Mouse (Mus musculus) ES-E14 (cell line): ENCODE results near the gene F10.

Source experiments
- HCFC1 ChIP-seq: IDR thresholded peaks from 2 replicates; pipeline ENCODE4 v1.6.1; 2012; ENCODE audit warnings: low read length, inconsistent platforms, borderline replicate concordance; ENCODE audit not compliant: insufficient read depth
- MAFK ChIP-seq: IDR thresholded peaks from 2 replicates; pipeline ENCODE4 v1.6.1; 2014; ENCODE audit warnings: mild to moderate bottlenecking, low read depth, low read length, inconsistent platforms; ENCODE audit not compliant: insufficient read depth
- ZC3H11A ChIP-seq: IDR thresholded peaks from 2 replicates; pipeline ENCODE4 v1.6.1; 2012; ENCODE audit warnings: low read depth, mild to moderate bottlenecking, inconsistent platforms, low read length, borderline replicate concordance
- ZNF384 ChIP-seq: IDR thresholded peaks from 2 replicates; pipeline ENCODE4 v1.6.1; 2012; ENCODE audit warnings: low read depth, low read length, inconsistent platforms

DNA sequence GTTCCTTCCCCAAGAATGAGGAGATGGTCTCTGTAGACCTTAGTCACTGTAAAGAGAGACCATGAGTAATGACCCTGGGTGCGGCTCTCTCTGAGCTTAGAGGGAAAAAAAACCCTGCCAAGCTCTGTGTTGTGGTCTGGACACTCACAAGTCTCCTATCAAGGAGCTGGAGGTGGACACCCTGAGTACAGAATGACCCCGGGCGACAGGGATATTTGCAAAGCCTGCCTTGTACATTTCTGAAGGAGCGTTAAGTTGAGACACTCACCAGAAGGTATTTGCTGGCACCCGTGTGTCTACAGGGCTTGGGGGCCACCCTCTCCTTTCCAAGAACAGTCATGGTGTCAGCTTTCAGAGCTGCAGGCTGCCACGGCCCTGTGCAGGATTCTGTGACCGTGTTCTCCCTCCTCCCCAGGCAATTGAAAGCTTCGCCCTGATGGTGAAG lies 40.3 kb upstream of the F10 start:
- no peak for TF ChIP-seq ZNF384
- no peak for TF ChIP-seq ZC3H11A
- no peak for TF ChIP-seq HCFC1
- no peak for TF ChIP-seq MAFK
